Mouse (Mus musculus) bone marrow, adult 2 months (tissue): Measurements from ENCODE around the gene Mypn.

ENCODE experiments used
- CTCF ChIP-seq: fragments of 200-500 bp; IDR thresholded peaks from 2 replicates; pipeline ENCODE4 v1.5.1; 2011; ENCODE audit warnings: low read length, control low read depth; ENCODE audit not compliant: control insufficient read depth, insufficient read depth
- POLR2A ChIP-seq: fragments of 200-500 bp; IDR thresholded peaks from 2 replicates; pipeline ENCODE4 v1.6.1; 2011; ENCODE audit warnings: low read depth, mild to moderate bottlenecking, control low read depth, low read length, borderline replicate concordance; ENCODE audit not compliant: control insufficient read depth

- no peak for TF ChIP-seq CTCF
- TF ChIP-seq POLR2A = no peak
Measured at GRCm38 (mm10) chr10:63181166-63181565, 22.6 kb downstream of the Mypn start.
